Mouse (Mus musculus) frontal cortex, postnatal 25 days (tissue): ENCODE measurements around the gene Bckdha.
A peak's percentile ranks its signal among the peaks of the same experiment; 100 is the strongest.

Experiments
- DNase-seq, 2 experiments: peaks; one replicate each; pipeline ENCODE4 v3.0.0; 2022; ENCODE audit warnings: low spot score in 2 of 2

Gene Bckdha

GRCm38 (mm10) chr7:25614831-25615705 is 43.7 kb downstream of the Bckdha start:
- no peak for DNase-seq

GRCm38 (mm10) chr7:25614086-25614485 is 44.7 kb downstream of the Bckdha start:
- no peak for DNase-seq

- no peak for DNase-seq
Measured at GRCm38 (mm10) chr7:25611501-25611900, 47.3 kb downstream of the Bckdha start.

GRCm38 (mm10) chr7:25610056-25610455 is 48.7 kb downstream of the Bckdha start:
- no peak for DNase-seq

GRCm38 (mm10) chr7:25607196-25607595 is 51.6 kb downstream of the Bckdha start:
- no peak for DNase-seq

- DNase-seq: no peak
Measured at GRCm38 (mm10) chr7:25606625-25607063, 52.1 kb downstream of the Bckdha start.

- DNase-seq: no peak
Measured at GRCm38 (mm10) chr7:25601346-25601745, 57.4 kb downstream of the Bckdha start.

- DNase-seq: no peak
Measured at GRCm38 (mm10) chr7:25600666-25601065, 58.1 kb downstream of the Bckdha start.

- DNase-seq: peak; percentile 74 to 76
Measured at GRCm38 (mm10) chr7:25599663-25600062, 59.1 kb downstream of the Bckdha start.

- DNase-seq: no peak
Measured at GRCm38 (mm10) chr7:25593859-25594258, 64.9 kb downstream of the Bckdha start.

- no peak for DNase-seq
Measured at GRCm38 (mm10) chr7:25591226-25591625, 67.6 kb downstream of the Bckdha start.

- no peak for DNase-seq
Measured at GRCm38 (mm10) chr7:25585351-25586204, 73.2 kb downstream of the Bckdha start.

- DNase-seq: no peak
Measured at GRCm38 (mm10) chr7:25584651-25585050, 74.1 kb downstream of the Bckdha start.

GRCm38 (mm10) chr7:25582301-25582810 is 76.4 kb downstream of the Bckdha start:
- no peak for DNase-seq
